In the genomic region with DNA sequence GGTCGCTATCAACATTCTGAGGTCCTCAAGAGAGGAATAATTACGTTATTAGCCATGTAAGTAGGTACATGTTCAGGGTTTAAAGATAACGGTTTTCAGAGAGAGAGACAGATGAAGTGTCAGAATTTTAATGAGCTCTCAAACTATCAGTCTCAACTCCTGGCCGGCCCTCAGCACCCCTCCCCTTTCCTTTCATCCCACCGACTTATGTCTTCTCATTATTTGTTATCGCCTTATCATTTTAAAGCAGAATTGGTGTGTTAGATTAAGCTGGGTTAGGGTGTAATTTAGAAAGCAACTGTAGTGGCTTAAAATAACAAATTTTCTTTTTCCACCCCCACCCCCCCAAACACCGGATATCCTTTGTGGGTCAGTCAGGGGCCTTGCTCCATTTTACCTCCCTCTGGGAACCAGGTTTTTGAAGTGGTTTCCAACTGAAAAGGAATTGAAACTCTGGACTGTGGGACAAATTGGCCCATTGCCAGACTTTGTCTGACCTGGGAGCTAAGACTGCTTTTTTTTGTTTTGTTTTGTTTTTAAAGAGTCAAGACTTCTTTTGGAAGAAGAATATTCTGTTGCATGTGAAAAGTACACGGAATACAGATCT, we compare ENCODE assay signal across 8 mouse cellular contexts.
DNase-seq lines count a peak whose midpoint lies in the region; TF ChIP-seq lines count a peak whose summit lies in the region.

No protein-coding gene starts in this region.

- WGBS in kidney, adult 2 months: 49% methylated on average over 8 of the region's 8 CpGs
- 54% methylated on average over 8 of the region's 8 CpGs for whole genome bisulfite sequencing in cerebellum, adult 2 months

- H3K36me3 ChIP-seq in kidney, adult 2 months (ENCODE audit: control insufficient read depth, insufficient read depth, low read length): no peaks in the 10 kb centered on the region

- TF ChIP-seq CTCF in kidney, adult 2 months (conservative IDR thresholded peaks at IDR 0.05; ENCODE audit: insufficient read depth, insufficient read length, low read depth, low read length): no peak
- TF ChIP-seq CTCF in cerebellum, adult 2 months (IDR thresholded peaks at IDR 0.05; ENCODE audit: borderline replicate concordance, insufficient read depth, low read depth, low read length): no peak

- no peak overlapping the region for H3K4me3 ChIP-seq in kidney, adult 2 months (ENCODE audit: insufficient read depth, low read depth, low read length)
- H3K4me3 ChIP-seq in cerebellum, adult 2 months (replicated peaks; ENCODE audit: insufficient read depth, low read depth, low read length): no peak overlapping the region

- no peaks in the 10 kb centered on the region for H3K27me3 ChIP-seq in kidney, adult 2 months (replicated peaks; ENCODE audit: control insufficient read depth, insufficient read depth, low read length)
- H3K27me3 ChIP-seq in cerebellum, adult 2 months (ENCODE audit: control insufficient read depth, insufficient read depth, low read length): no peaks in the 10 kb centered on the region

- no peaks in the 10 kb centered on the region for H3K4me1 ChIP-seq in kidney, adult 2 months (ENCODE audit: control insufficient read depth, insufficient read depth, low read length)
- H3K4me1 ChIP-seq in cerebellum, adult 2 months (ENCODE audit: control insufficient read depth, insufficient read depth, low read length): no peaks in the 10 kb centered on the region

- peak overlapping the region; percentile 35; the same call in 1 of the 2 replicates for H3K27ac ChIP-seq in kidney, adult 2 months (ENCODE audit: insufficient read depth, low read depth, low read length)
- H3K27ac ChIP-seq in cerebellum, adult 2 months (ENCODE audit: insufficient read depth, low read length): no peak overlapping the region

- TF ChIP-seq POLR2A in kidney, adult 2 months (IDR thresholded peaks at IDR 0.05; ENCODE audit: low read depth, low read length): no peak
- TF ChIP-seq POLR2A in cerebellum, adult 2 months (IDR thresholded peaks at IDR 0.05; ENCODE audit: borderline replicate concordance, insufficient read depth, low read length): no peak

- peak; percentile 10 to 24 for DNase-seq in cerebellum, postnatal 14 days
- DNase-seq in cerebellum, postnatal 25 days: no peak
- peak; percentile 48 to 50 for DNase-seq in right cerebral cortex, postnatal 10 days (ENCODE audit: low spot score in 2 of 2)
- DNase-seq in right cerebral cortex, postnatal 36 days (ENCODE audit: low spot score in 2 of 2): no peak
- peak; percentile 69 for DNase-seq in kidney, adult 2 months
- peak; percentile 45 for DNase-seq in skeletal muscle tissue, adult 2 months (ENCODE audit: low read depth, low spot score)
- no peak for DNase-seq in cerebellum, adult 2 months
- no peak for DNase-seq in ovary, adult 18-20 months (ENCODE audit: low spot score)

Comparison
In these comparisons a context has a peak if more than half of its experiments do, and no peak if none do; other contexts are left out.
1. DNase-seq: peak in cerebellum, postnatal 14 days (2 of 2), right cerebral cortex, postnatal 10 days (2 of 2), kidney, adult 2 months (single experiment) and skeletal muscle tissue, adult 2 months (single experiment); none in cerebellum, postnatal 25 days (0 of 2), right cerebral cortex, postnatal 36 days (0 of 2), cerebellum, adult 2 months (0 of 2) and ovary, adult 18-20 months (single experiment).